Mouse (Mus musculus): ENCODE measurements at regions not wholly inside any gene's neighbourhood (a gene's known extent, or its start where the extent isn't known, plus 50 kb on each side); places are given as distances from the start of the nearest gene placed in this dataset.
"Not testable (repeated sequence)": the region's sequence is repeated elsewhere in the genome, so short reads cannot be mapped to it uniquely, and the experiment has no call there.

DNA sequence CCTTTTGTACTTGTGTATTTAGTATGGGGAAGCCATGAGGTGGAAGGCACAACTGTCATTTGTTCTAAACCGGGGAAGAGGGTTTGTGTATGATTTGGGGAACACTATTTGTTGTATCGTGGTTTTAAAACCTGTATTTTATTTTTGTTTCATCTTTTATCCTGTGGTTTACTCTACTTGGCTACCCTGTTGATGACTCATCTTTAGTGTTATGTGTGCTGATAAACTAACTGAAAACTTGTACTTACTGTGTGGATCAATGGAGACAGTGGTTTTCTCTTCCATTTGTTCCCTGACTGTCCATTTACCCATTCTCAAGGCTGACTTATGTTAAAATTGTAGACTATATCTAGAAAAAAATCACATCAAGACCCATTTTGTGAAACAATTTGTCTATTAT is 512.8 kb downstream of the Serpinb8 start:
- no peak for DNase-seq (ENCODE audit: low spot score)

DNA sequence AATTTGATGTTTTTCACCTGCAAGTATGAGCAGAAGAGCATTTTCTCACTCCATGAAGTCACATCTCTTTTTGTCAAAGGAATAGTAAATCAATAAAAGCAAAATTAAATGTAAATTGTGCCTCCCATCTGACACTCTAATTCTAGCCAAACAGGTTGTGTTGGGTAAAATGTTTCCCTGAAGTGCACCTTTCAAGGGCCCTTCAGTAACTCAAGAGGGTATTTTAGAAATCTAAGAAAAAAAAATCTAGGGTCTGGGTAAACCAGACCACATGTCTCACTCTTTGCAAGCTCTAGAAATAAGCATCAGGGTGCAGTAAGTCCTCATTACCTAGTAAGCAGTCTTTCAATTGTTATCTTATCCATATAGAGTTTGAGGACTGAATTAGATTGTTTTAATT is 521.2 kb downstream of the Serpinb8 start:
- no peak for DNase-seq (ENCODE audit: low spot score)

DNA sequence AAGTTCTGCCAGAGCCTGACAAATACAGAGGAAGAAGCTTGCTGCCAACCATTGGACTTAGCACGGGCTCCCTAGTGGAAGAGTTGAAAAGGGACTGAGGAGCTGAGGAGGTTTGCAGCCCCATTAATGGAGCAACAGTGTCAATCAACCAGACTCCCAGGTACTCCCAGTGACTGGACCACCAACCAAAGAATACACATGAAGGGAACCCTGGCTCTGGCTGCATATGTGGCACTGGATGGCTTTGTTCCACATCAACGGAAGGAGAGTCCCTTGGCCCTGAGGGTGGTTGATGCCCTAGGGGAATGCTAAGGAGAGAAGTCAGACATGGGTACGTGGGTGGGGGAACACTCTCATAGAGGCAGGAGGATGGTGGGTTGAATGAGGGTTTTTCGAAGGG is 537.6 kb downstream of the Serpinb8 start:
- no peak for DNase-seq (ENCODE audit: low spot score)

DNA sequence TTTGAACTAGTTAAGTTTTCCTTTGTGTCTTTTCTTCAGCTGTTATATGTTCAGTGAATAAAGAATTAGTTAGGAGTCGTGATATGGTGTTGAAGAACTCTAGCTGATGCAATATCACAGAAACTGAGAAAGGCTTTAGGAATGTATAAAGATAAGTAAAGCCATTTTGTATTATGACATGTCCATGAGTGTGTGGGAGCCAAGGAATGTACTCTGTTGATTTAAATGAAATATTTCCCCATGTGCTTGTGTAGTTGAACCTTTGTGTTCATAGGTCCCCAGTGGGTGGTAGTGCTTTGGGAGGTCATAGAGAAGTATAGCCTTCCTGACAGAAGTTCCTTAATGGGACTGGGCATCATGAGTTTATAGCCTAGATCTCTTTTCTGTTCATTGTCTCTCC is 542.2 kb downstream of the Serpinb8 start:
- DNase-seq (ENCODE audit: low spot score): no peak

DNA sequence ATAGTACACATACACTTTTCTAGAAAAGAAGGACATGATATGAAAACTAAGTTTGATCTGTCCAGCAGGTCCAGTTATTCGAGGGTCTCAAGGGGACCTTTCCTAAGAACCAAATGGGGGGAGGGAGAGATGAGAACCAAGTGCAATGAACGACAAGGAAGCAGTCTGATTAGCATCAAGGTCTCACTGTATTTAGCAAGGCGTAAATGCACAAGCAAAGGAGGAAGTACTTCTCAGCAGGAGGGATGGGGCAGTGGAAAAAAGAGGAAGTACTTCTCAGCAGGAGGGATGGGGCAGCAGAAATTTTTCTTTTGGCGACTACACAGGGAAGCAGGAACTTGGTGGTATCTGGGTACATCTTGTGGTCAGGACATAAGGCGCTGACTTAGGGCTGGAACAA is 545.5 kb downstream of the Serpinb8 start:
- not testable (repeated sequence) for DNase-seq (ENCODE audit: low spot score)

DNA sequence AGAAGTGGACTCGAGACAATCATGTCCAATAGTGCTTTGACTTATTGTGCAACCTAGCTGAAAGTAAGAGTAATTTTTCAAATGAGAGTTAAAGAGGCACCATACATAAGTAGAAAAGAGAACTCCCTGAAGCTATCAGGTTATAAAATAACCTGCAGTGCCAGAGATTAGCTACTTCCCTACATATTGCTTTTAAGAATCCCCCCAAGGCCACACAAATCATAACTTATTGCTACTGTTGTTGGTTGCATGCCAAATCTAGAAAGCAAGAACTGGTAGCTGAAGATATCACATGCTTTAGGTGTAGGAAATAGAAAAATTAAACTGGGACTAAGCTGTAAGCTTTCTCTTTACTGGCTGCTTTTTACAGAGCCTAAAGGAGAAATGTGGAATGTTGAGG is 554.3 kb downstream of the Serpinb8 start:
- no peak for DNase-seq (ENCODE audit: low spot score)

DNA sequence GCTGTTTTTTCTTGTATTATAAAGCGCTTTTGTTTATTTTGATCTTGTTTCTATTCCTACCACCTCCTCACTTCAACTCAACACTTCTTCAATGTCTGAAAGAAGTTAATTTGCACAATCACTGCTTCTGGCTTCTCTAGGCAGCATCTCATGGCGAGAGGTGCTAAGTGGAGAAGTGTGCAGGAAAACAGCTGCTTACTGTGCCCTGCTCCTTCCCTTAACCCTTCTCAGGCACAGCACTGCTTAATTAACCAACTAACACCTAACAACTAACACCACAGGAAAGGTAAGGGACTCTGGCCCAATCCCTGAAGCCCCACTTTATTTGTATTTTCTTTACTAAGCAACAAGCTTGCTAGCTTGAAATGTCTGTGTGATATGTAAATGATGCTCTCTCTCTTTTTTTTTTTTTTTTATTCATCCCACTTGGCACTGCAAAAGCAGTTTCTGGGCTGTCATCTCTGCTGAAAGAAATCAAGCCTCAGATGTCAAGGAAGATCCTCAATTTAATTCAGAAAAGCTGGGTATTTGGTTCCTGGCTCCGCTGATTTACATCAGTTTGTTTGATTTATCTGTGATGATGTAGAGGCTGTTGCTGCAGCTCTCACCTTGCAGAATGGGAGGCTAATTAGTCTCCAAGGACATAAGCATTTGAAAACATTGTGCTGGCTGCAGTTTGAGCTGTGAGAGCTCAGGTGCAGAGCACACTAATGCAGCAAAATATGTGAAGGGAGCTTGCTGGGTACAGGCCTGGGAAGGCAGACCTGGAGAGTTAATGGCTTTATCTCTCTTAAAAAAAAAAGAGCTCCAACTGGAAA is 591.8 kb downstream of the Serpinb8 start:
- DNase-seq (ENCODE audit: low spot score): no peak

DNA sequence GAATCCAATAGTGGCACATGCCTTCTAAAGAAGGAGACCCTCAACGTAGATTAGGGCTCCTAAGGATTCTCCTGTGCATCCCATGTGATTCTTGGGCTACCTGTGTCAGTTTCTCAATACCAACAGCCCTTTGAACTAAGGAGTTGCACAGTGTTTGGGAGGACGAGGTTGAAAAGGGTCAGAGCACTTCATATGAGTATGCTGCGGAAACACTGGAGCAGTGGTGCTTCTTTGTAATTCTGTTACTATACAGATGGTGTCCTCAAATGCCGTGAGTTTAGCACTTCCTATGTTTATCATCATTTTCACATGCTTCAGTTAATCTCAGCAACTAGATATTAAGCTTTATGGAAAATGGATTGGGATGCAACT is 592.3 kb downstream of the Serpinb8 start:
- DNase-seq (ENCODE audit: low spot score): no peak

DNA sequence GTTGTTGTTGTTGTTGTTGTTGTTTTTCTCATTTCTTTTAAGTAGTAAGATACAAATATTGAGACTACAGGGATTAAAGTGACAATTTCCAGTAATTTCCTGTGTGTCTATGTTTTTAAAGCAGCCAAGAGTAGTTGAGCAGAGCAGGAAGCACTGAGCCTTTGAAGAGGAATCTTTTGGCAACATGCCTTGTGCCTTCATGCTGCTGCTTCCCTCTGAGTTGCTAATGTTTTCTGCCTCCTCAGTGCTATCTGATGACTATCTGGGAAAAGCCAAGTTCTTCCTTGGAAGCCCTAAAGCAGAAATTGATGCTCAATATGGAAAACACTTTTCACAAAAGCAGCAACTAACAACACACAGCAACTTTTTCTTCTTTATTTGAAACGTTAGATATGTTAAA is 634.2 kb downstream of the Serpinb8 start:
- DNase-seq (ENCODE audit: low spot score): no peak

DNA sequence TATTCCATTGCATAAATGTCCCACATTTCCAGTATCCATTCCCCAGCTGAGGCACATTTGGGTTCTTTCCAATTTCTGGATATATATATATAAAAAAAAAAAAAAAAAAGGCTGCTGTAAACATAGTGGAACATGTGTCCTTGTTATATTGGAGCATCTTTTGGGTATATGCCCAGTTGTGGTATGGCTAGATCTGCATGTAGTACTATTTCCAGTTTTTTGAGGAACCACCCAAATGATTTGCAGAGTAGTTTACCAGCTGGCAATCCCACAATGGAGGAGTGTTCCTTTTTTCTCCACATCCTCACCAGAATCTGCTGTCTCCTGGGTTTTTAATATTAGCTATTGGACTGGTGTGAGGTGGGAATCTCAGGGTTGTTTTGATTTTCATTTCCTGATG is 650.3 kb downstream of the Serpinb8 start:
- DNase-seq (ENCODE audit: low spot score): no peak

DNA sequence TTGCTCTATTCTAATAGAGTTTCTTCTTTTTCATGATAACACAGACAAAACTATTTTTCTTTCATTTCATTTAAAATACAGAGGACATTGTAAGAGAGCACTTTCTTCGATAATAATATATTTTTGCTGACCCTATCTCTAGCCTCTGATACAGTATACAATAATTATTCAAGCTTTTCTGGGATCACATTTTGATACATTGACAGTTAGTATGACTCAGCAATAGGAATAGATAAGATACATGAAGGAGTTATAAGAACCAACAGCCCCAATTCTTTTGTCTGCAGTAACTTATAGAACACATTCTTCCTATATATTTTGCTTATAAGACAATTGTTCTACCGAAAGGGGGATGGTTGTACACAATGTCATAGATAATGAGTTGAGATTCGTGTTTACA is 665.3 kb downstream of the Serpinb8 start:
- no peak for DNase-seq (ENCODE audit: low spot score)

DNA sequence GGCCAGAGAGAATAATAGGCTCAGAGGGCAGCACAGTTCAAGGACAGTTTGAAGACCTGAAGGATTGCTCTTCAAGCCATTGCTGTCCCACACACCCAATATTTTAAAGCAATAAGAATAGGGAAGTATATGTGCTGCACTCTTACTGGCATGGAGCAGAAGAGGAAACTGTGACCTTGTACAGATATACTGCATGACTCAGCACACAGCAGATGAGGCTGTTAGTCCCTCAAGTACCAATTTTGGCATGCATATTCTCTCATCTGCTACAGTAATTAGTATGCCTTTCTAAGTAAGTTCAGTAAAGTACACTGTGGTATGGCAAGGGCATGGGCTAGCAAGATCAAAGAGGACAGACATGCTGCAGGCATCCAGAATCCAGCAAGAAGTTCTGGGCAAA is 669.5 kb downstream of the Serpinb8 start:
- DNase-seq (ENCODE audit: low spot score): no peak

DNA sequence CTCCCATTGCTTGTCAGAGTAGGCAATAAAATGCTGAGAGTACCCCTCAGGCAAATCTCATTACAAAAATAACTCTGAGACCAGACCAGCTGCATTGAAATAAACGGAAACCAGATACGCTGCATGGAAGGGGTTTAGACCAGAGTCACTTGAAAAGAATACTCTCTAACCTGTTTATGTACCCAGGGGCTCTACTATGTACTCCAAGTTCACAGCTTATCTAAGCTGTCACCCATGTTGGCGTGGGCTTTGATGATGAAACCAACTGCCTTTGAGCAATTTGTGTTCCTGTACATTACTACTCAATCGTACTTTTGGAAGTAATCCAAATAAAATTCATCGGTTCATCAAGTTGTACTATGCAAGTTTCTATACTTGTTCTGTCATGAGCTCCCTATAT is 692.3 kb downstream of the Serpinb8 start:
- DNase-seq (ENCODE audit: low spot score): no peak

DNA sequence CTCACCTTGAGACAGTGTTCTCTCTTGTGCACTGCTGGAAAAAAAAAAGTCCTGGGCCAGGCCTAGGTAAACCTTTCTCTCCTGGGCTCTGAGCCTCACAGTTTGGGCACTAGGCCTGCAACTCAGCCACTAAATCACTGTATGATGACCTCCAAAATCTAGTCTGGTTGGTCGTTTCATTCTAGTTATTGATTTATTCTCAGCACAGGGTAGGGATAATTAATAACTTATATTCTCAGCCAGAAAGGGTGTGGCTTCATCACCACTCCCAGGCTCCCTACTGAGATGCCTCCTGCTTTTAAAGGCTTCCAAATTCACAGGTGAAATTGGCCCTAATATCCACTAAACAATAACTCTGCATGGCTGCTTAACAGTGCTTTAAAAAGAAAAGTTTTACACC is 696.8 kb downstream of the Serpinb8 start:
- no peak for DNase-seq (ENCODE audit: low spot score)
